Mouse (Mus musculus): Measurements from ENCODE around the gene Pip5kl1. TPM values are rescaled to one million over a fixed set of nuclear protein-coding genes. Genes with fewer than 3 reads are reported as not detected.

Pip5kl1 gene
- polyA plus RNA-seq, 1 experiment from 2014 or later: not detected

DNA sequence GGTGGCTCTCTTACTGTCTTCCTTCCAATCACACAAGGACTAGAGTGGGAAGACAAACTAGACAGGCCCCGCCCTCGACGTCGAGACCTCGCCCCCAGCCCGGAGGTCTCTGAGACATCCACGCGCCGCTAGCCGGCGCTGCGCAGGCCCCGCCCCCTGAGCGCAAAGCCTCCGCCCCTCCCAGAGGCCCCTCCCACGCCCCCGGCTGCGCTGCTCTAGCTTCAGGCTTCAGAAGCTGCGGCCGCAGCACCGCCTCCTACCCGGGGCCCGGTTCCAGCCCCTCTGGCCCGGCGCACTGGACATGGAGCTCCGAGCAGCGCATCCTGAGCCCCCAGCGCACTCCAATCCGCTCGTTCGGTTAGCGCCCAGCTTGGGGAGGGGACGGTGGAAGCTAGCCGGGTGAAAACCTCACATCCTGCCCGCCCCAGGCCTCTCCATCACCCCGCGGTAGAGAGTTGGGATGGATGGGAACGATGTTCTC lies 12.3 kb downstream of the Pip5kl1 start, which contains the start of gene St6galnac4:
TSS of gene St6galnac4 (plus strand) at position 225 of the 481 bp plus-strand sequence.
- Histone ChIP-seq H3K9ac (peak within 1 kb of the TSS; percentile 71), H3K4me3 (peak within 1 kb of the TSS; percentile 64), H3K9me3 (replicated peaks) (no peaks in the 10 kb centered on the region), H3K27me3 (peaks cover 4% of the 10 kb centered on the region; the same call in 1 of the 2 replicates), H3K27ac (peak within 1 kb of the TSS; percentile 82), H3K4me2 (peak within 1 kb of the TSS; percentile 74), H3K36me3 (peaks cover 5% of the 10 kb centered on the region; the same call in 1 of the 2 replicates), H3K4me1 (replicated peaks) (peaks cover 42% of the 10 kb centered on the region)
- under 1% methylated on average over 38 of the region's 38 CpGs for WGBS
- peak; percentile 85 for ATAC-seq (replicated peaks; ENCODE audit: insufficient number of reproducible peaks, insufficient read depth, low FRiP score, low read depth)

DNA sequence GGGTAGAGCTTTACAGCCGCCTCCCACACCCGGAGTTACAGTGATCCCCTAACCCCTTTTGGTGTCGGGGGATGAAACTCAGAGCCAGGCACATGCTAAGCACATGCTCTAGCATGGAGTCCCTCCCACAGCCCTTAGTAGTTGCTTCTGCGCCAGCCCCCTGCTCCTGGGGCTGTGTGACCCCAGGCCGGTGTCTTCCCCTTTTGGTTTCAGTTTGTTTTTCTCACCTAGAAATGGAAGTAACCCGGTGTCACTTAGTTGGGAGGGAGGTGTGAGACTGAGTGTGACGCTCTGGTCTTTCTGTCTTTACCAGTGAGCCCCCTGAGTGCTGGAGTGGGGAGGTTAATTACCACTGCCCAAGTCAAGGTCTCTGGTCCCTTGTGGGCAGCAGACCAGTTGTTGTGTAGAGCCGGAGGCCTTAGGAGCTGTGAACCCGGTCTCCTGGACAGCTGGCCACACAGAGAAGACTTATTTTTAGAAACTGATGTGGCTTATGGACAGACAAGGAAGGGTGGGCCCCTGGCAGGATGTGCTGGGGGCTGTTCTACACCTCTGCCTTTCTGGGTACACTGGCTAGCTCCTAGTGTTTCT lies 13.2 kb downstream of the Pip5kl1 start:
- H3K4me1 ChIP-seq (replicated peaks): peaks cover 41% of the 10 kb centered on the region
- ATAC-seq (replicated peaks; ENCODE audit: insufficient number of reproducible peaks, insufficient read depth, low FRiP score, low read depth): no peak
- no peaks in the 10 kb centered on the region for H3K9me3 ChIP-seq (replicated peaks)
- H3K36me3 ChIP-seq: peaks cover 5% of the 10 kb centered on the region; the same call in 1 of the 2 replicates
- H3K27me3 ChIP-seq: no peaks in the 10 kb centered on the region
- H3K9ac ChIP-seq: peak overlapping the region; percentile 71
- peak overlapping the region; percentile 74 for H3K4me2 ChIP-seq
- peak overlapping the region; percentile 64 for H3K4me3 ChIP-seq
- peak overlapping the region; percentile 82 for H3K27ac ChIP-seq
- 10% methylated on average over 9 of the region's 9 CpGs for WGBS

DNA sequence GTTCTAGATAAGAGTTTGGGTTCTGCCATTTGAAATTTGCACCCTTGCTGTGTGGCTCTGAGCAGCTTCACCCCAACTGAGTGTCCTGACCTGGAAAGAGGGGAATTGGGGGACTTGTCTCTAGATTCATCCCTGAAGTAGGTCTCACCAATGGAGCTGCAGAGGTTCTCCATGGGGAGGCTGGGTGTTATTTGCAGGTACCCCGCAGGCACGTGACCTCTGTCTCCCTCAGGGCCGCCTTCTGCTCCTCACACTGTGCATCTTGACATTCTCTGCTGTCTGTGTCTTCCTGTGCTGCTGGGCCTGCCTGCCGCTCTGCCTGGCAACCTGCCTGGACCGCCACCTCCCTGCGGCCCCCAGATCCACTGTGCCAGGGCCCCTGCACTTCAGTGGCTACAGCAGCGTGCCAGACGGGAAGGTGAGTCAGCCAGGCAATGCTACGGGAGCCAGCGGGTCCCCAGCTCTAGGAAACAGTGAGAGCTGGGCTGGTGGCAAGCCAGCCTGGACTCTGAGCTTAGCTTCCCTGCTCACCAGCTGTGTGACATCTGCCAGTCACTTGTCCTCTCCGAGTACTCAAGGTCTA lies 14.7 kb downstream of the Pip5kl1 start:
- H3K9me3 ChIP-seq (replicated peaks): no peaks in the 10 kb centered on the region
- WGBS: 25% methylated on average over 11 of the region's 11 CpGs
- H3K27me3 ChIP-seq: no peaks in the 10 kb centered on the region
- ATAC-seq (replicated peaks; ENCODE audit: insufficient number of reproducible peaks, insufficient read depth, low FRiP score, low read depth): no peak
- peak overlapping the region; percentile 74 for H3K4me2 ChIP-seq
- peaks cover 9% of the 10 kb centered on the region; the same call in 1 of the 2 replicates for H3K36me3 ChIP-seq
- H3K27ac ChIP-seq: peak overlapping the region; percentile 75
- H3K4me3 ChIP-seq: 0 out of 2 replicates have a peak overlapping the region, but pooled peaks have one; percentile 1
- H3K9ac ChIP-seq: peak overlapping the region; percentile 27; the same call in 1 of the 2 replicates
- H3K4me1 ChIP-seq (replicated peaks): peaks cover 36% of the 10 kb centered on the region

DNA sequence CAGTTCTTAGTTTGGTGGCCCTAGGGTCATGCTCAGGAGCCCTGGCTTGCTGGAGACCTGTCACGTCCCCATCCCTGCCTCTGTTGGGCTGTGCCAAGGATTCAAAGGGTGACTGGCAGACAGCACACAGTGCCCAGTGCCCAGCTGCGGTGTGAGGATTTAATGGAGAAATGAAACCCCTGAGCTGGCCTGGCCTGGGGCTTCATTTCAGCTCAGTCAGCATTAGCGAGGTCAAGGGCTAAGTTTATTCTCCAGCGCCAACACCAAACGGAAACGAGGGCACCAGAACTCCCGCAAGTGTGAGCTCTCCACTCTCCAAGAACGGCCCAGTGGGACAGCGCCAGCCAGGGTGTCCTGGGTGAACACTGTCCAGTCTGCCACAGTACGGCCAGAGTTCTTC lies 15.6 kb downstream of the Pip5kl1 start:
- H3K4me2 ChIP-seq: no peak overlapping the region
- H3K9ac ChIP-seq: 0 out of 2 replicates have a peak overlapping the region, but pooled peaks have one; percentile 32
- peaks cover 36% of the 10 kb centered on the region for H3K4me1 ChIP-seq (replicated peaks)
- WGBS: 76% methylated on average over 10 of the region's 10 CpGs
- ATAC-seq (replicated peaks; ENCODE audit: insufficient number of reproducible peaks, insufficient read depth, low FRiP score, low read depth): no peak
- no peaks in the 10 kb centered on the region for H3K27me3 ChIP-seq
- no peak overlapping the region for H3K4me3 ChIP-seq
- H3K27ac ChIP-seq: peak overlapping the region; percentile 75; the same call in 1 of the 2 replicates
- H3K36me3 ChIP-seq: peaks cover 13% of the 10 kb centered on the region; the same call in 1 of the 2 replicates
- no peaks in the 10 kb centered on the region for H3K9me3 ChIP-seq (replicated peaks)

DNA sequence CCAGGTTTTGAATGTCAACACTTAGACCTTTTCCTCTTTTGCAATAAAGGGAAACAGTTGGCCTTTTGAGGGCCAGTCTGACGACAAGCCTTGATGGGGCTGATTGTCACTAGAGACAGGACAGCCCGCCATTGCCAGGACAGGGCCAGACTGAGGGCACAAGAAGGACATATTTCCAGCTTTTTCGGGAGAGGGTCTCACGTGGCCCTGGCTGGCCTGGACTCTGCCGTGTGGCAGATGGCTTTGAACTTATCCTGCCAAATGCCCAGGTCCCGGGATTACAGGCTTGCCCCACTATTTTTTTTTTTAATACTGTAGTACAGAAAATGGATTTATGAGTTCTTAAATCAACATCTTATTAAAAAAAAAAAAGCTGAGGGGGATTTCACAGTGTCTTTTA lies 16.7 kb downstream of the Pip5kl1 start:
- no peak for ATAC-seq (replicated peaks; ENCODE audit: insufficient number of reproducible peaks, insufficient read depth, low FRiP score, low read depth)
- Histone ChIP-seq H3K9ac (no peak overlapping the region), H3K9me3 (replicated peaks) (no peaks in the 10 kb centered on the region), H3K4me2 (no peak overlapping the region), H3K27ac (no peak overlapping the region), H3K36me3 (peaks cover 19% of the 10 kb centered on the region; the same call in 1 of the 2 replicates), H3K4me3 (no peak overlapping the region), H3K27me3 (no peaks in the 10 kb centered on the region), H3K4me1 (replicated peaks) (peaks cover 36% of the 10 kb centered on the region)
- WGBS: 64% methylated on average over 6 of the region's 6 CpGs

DNA sequence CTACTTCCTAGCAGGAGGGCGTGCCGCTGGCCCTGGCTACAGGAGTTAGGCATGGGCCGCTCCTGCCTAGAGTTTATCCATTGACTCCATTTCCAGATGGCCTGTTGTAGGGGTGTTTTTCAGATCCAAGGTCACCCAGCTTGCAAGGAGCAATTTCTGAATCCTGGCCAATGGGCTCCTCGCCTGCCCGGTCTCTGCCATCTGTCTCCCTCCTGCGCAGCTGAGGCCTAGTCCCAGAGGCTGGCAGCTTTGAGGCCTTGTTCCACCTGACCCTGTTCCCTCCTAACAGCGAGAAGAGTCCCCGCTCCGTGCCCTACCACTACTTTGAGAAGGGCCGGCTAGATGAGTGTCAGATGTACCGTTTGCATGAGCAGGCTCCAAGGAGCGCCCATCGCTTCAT lies 22.1 kb downstream of the Pip5kl1 start:
- 89% methylated on average over 13 of the region's 13 CpGs for WGBS
- Histone ChIP-seq H3K36me3 (peaks cover 30% of the 10 kb centered on the region; the same call in 1 of the 2 replicates), H3K27me3 (no peaks in the 10 kb centered on the region), H3K4me1 (replicated peaks) (peaks cover 6% of the 10 kb centered on the region), H3K27ac (no peak overlapping the region), H3K9me3 (replicated peaks) (no peaks in the 10 kb centered on the region), H3K9ac (no peak overlapping the region), H3K4me2 (no peak overlapping the region), H3K4me3 (no peak overlapping the region)
- no peak for ATAC-seq (replicated peaks; ENCODE audit: insufficient number of reproducible peaks, insufficient read depth, low FRiP score, low read depth)

DNA sequence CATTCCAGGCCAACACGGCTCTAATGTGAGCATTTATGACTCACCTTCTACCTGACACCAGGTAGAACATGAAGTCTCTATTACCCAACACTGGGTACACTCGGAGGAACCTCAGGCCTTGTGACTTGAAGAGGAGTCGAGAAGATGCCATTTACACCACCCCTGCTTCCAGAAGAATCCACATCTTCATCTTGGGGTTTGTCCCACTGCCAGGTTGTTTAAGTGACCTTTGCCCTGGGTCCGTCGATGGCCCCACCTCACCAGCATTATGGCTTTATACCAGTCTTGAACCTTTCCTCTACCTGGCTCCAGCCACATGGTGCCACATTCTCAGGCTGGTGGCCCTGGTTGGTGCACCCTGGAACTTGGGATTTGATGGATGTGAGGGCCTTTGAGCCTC lies 22.7 kb downstream of the Pip5kl1 start:
- Histone ChIP-seq H3K27ac (no peak overlapping the region), H3K4me2 (no peak overlapping the region), H3K9ac (no peak overlapping the region), H3K9me3 (replicated peaks) (no peaks in the 10 kb centered on the region), H3K4me3 (no peak overlapping the region), H3K4me1 (replicated peaks) (peaks cover 10% of the 10 kb centered on the region), H3K27me3 (no peaks in the 10 kb centered on the region), H3K36me3 (peaks cover 30% of the 10 kb centered on the region; the same call in 1 of the 2 replicates)
- ATAC-seq (replicated peaks; ENCODE audit: insufficient number of reproducible peaks, insufficient read depth, low FRiP score, low read depth): no peak
- WGBS: 86% methylated on average over 5 of the region's 5 CpGs

DNA sequence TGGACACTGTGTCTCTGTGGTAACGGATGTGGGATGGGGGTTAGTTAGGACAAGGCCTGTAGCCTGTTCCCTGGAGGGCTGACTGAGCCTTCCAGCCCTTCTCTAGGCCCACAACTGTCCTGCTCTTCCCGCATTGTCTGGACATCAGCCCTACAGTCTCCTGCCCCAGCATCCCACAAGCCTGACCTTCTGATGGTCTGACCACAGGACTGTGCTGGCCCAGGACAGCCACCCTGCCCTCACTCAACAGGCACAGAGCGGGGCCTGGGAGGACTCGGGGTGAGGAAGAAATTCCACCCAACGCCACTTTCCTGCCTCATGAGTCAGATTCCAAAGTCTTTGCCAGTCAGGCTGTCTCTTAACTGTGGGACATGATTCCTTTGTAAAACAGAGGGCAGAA lies 23.1 kb downstream of the Pip5kl1 start:
- H3K27ac ChIP-seq: no peak overlapping the region
- peaks cover 14% of the 10 kb centered on the region for H3K4me1 ChIP-seq (replicated peaks)
- no peak overlapping the region for H3K4me2 ChIP-seq
- no peaks in the 10 kb centered on the region for H3K27me3 ChIP-seq
- no peak overlapping the region for H3K4me3 ChIP-seq
- peaks cover 30% of the 10 kb centered on the region; the same call in 1 of the 2 replicates for H3K36me3 ChIP-seq
- no peaks in the 10 kb centered on the region for H3K9me3 ChIP-seq (replicated peaks)
- WGBS: 86% methylated on average over 5 of the region's 5 CpGs
- H3K9ac ChIP-seq: no peak overlapping the region
- no peak for ATAC-seq (replicated peaks; ENCODE audit: insufficient number of reproducible peaks, insufficient read depth, low FRiP score, low read depth)

DNA sequence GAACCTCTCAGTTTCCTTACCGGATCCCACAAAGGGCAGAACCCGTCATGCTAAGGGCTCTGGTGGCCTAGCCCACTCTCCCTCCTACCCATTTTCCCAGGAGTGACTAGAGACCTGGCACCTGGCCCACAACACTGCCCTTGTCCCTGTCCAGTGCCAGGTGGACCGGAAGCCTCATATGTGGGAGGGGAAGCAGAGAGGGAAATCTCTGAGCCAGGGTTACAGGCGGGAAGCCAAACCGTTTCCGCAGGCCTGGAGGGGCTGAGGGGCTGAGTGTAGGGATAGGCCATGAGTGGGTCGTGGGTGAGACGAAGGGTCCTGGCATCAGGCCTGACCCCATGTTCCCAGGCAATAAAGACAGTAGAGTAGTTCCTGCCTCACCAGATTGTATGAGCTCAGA lies 23.9 kb downstream of the Pip5kl1 start:
- Histone ChIP-seq H3K9me3 (replicated peaks) (no peaks in the 10 kb centered on the region), H3K9ac (no peak overlapping the region), H3K4me3 (no peak overlapping the region), H3K27me3 (no peaks in the 10 kb centered on the region), H3K4me1 (replicated peaks) (peaks cover 15% of the 10 kb centered on the region), H3K27ac (no peak overlapping the region), H3K4me2 (no peak overlapping the region), H3K36me3 (peaks cover 30% of the 10 kb centered on the region; the same call in 1 of the 2 replicates)
- WGBS: 73% methylated on average over 8 of the region's 8 CpGs
- no peak for ATAC-seq (replicated peaks; ENCODE audit: insufficient number of reproducible peaks, insufficient read depth, low FRiP score, low read depth)

DNA sequence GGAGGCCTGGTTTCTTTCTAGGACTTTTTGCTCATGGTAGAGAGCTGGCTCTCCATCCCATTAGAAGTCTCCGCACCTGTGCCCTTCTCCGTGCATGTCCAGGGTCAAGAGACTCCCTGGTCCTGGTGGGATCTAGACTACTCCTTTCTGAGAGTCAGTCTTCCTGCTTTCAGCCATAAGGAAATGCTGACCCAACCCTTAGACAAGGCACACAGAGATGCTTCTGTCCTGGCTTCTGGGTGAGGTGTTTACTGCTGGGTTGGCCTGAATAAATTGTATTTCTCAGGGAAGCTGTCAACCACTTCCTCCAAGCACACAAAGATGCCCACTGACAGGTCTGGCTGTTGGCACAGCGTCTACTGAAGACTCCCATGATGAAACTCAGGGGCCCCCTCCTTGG lies 24.8 kb downstream of the Pip5kl1 start, which contains the start of gene St6galnac6:
TSS of gene St6galnac6 (plus strand) at position 301 of the 400 bp plus-strand sequence.
- Histone ChIP-seq H3K36me3 (peaks cover 25% of the 10 kb centered on the region; the same call in 1 of the 2 replicates), H3K27me3 (no peaks in the 10 kb centered on the region), H3K9ac (no peak within 1 kb of the TSS), H3K4me1 (replicated peaks) (peaks cover 15% of the 10 kb centered on the region), H3K27ac (no peak within 1 kb of the TSS), H3K9me3 (replicated peaks) (no peaks in the 10 kb centered on the region), H3K4me3 (no peak within 1 kb of the TSS), H3K4me2 (no peak within 1 kb of the TSS)
- no peak for ATAC-seq (replicated peaks; ENCODE audit: insufficient number of reproducible peaks, insufficient read depth, low FRiP score, low read depth)
- WGBS: 88% methylated on average over 3 of the region's 3 CpGs

DNA sequence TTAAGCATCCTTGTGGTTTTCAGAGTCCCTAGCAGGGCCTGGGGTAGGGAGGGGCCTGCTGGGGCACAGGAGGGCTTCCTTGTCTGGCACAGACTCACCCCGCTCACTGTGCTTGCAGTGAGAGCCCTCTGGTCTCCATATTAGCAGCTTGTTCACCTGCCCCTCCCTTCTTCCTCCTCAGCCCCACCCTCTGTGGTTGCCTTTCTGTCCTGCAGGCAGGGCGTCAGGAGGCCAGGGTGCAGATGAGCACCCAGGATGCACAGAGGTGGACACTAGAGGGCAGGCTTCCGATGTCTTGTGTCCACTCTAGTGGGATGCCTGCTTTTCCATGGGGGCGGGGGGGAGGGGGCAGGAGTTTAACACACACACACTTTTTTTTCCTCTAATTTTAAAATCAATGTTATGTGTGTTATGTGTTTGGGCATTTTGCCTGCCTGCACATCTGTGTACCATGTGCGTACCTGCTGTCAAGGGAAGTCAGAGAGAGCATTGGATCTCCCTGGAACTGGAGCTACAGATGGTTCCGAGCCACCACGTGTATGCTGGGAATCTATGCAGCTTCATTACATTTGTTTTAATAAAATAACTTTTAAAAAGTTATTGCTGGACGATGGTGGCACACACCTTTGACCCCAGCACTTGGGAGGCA lies 26.9 kb downstream of the Pip5kl1 start:
- H3K27ac ChIP-seq: no peak overlapping the region
- H3K36me3 ChIP-seq: peaks cover 15% of the 10 kb centered on the region; the same call in 1 of the 2 replicates
- H3K27me3 ChIP-seq: no peaks in the 10 kb centered on the region
- 39% methylated on average over 8 of the region's 8 CpGs for WGBS
- no peak overlapping the region for H3K4me2 ChIP-seq
- peaks cover 15% of the 10 kb centered on the region for H3K4me1 ChIP-seq (replicated peaks)
- H3K4me3 ChIP-seq: no peak overlapping the region
- no peaks in the 10 kb centered on the region for H3K9me3 ChIP-seq (replicated peaks)
- H3K9ac ChIP-seq: no peak overlapping the region
- peak; percentile 48; the same call in 1 of the 2 replicates for ATAC-seq (replicated peaks; ENCODE audit: insufficient number of reproducible peaks, insufficient read depth, low FRiP score, low read depth)

Measured in heart, embryonic 15.5 days (tissue).